Mouse (Mus musculus): ENCODE measurements around the gene Txndc5. TPM values are rescaled to one million over a fixed set of nuclear protein-coding genes. Genes with fewer than 3 reads are reported as not detected.

Txndc5 gene
- polyA plus RNA-seq, 1 experiment = 49.4 TPM

DNA sequence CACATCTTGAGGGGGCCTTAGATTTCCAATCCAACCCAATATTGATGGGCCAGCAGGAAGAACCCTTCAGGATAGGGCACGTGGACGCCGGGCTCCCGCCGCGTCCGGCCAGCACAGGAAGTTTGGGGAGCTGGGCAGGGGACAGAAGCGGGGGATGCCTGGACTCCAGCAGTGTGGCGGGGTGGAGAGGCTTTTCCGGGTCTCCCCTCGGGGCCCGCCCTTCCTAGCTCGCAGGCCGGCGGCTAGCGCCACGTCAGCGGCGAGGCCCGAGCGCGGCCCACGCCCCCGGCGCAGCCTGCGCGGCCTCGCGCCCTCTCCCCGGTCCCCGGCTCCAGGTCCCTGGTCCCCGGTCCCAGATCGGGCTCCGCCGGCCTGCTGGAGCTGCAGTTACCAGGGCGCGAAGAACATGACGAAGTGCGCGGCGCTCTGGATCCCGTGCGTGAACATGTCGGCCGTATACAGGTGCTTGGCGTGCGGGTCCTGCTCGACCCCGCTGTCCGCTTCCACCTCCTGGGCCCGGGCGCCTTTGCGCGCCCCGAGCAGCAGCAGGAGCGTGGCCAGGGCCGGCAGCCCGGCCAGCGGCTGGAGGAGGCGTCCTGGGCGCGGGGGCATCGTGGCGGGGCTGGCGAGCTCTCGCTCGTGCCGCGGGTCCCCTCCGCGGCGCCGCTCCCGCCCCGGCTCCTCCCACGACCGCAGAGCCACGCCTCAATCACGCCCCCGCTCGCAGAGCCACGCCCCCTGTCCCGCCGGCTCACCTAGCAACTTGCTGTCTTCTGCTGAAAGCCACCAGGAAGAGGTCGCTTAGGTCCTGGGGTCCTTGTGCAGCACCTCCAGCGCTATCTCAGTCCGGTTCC is 600 bp downstream of the Txndc5 start:
- Histone ChIP-seq H3K27ac (ENCODE audit: control insufficient read depth, insufficient read depth, low read length) (no peak overlapping the region), H3K36me3 (ENCODE audit: control insufficient read depth, insufficient read depth, low read length) (no peaks in the 10 kb centered on the region), H3K27me3 (ENCODE audit: control insufficient read depth, insufficient read depth, low read length) (no peaks in the 10 kb centered on the region), H3K4me1 (replicated peaks; ENCODE audit: control insufficient read depth, insufficient read depth, low read length) (peaks cover 10% of the 10 kb centered on the region; the same call in 1 of the 2 replicates), H3K4me3 (ENCODE audit: control insufficient read depth, insufficient read depth, low read length) (peak overlapping the region; percentile 83)
- WGBS = under 1% methylated on average over 86 of the region's 87 CpGs
- TF ChIP-seq POLR2A (IDR thresholded peaks at IDR 0.05; ENCODE audit: control insufficient read depth, extremely low read depth, insufficient read depth, low read length, poor library complexity) = no peak; the same call in 1 of the 2 replicates
- TF ChIP-seq CTCF (IDR thresholded peaks at IDR 0.05; ENCODE audit: borderline replicate concordance, control insufficient read depth, extremely low read depth, insufficient read depth, low read length, poor library complexity) = no peak
- peak; percentile 96 for DNase-seq

DNA sequence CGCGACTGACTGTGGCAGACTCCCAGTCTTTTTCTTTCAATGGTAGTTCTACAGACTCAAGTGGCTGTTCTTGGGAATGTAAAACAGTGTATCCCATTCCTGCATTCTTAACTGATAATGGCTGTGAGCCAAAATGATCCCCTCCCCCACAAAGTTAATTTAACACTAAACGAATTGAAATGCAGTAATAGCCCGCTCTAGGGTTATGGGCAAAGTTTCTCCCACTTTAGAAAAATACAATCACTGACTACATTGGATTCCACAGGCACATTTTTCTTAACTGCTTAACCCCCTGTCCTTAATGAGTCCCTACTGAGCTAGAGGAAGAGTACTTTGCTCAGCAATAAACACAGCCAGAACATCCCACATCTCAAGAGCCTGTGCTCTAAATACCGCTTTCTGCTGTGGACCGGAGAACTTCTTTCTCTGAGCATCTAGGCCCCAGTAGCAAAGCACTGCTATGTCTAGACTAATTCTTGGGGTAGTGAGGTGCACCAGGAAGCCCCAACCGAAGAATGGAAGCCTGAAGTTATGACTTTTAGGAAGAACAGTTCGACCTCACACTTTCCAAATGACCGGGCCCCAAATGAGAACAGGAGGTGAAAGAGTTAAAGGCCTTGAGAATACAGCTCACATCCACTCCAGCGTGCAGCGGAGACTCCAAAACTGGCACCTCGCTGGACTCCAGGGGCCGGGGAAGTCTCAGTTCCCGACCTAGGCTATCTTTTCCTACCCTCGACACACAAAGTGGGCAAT is 1.4 kb downstream of the Txndc5 start:
- DNase-seq = no peak
- TF ChIP-seq POLR2A (IDR thresholded peaks at IDR 0.05; ENCODE audit: control insufficient read depth, extremely low read depth, insufficient read depth, low read length, poor library complexity) (no peak), CTCF (IDR thresholded peaks at IDR 0.05; ENCODE audit: borderline replicate concordance, control insufficient read depth, extremely low read depth, insufficient read depth, low read length, poor library complexity) (no peak)
- 25% methylated on average over 15 of the region's 15 CpGs for WGBS

DNA sequence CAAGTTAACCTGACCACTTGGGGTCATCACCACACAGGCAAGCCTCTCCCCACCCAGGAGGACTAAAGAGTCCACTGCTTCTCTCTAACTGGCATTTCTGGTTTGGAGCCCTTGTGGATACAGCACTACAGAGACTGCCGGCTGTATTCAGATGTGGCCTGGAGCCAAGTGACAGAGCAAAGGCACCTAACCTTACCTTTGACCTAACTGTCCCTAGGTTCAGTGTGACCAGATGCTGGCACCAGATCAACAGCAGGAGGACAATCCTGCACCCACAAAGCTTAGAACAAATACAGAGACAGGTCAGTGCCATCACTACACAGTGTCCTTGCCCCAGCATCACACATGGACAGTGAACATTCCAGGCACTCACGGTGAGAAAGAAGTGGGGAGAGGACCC is 2.5 kb downstream of the Txndc5 start:
- Histone ChIP-seq H3K27ac (ENCODE audit: control insufficient read depth, insufficient read depth, low read length) (no peak overlapping the region), H3K36me3 (ENCODE audit: control insufficient read depth, insufficient read depth, low read length) (no peaks in the 10 kb centered on the region), H3K4me1 (replicated peaks; ENCODE audit: control insufficient read depth, insufficient read depth, low read length) (peaks cover 10% of the 10 kb centered on the region; the same call in 1 of the 2 replicates), H3K4me3 (ENCODE audit: control insufficient read depth, insufficient read depth, low read length) (no peak overlapping the region), H3K27me3 (ENCODE audit: control insufficient read depth, insufficient read depth, low read length) (no peaks in the 10 kb centered on the region)
- no peak for DNase-seq
- TF ChIP-seq CTCF (IDR thresholded peaks at IDR 0.05; ENCODE audit: borderline replicate concordance, control insufficient read depth, extremely low read depth, insufficient read depth, low read length, poor library complexity) (no peak), POLR2A (IDR thresholded peaks at IDR 0.05; ENCODE audit: control insufficient read depth, extremely low read depth, insufficient read depth, low read length, poor library complexity) (no peak)
- 93% methylated on average over 2 of the region's 2 CpGs for WGBS

More for the DNA sequence above, 1.4 kb downstream of the Txndc5 start:
- Histone ChIP-seq H3K4me3 (ENCODE audit: control insufficient read depth, insufficient read depth, low read length) (peak overlapping the region; percentile 83), H3K27ac (ENCODE audit: control insufficient read depth, insufficient read depth, low read length) (no peak overlapping the region), H3K36me3 (ENCODE audit: control insufficient read depth, insufficient read depth, low read length) (no peaks in the 10 kb centered on the region), H3K27me3 (ENCODE audit: control insufficient read depth, insufficient read depth, low read length) (no peaks in the 10 kb centered on the region), H3K4me1 (replicated peaks; ENCODE audit: control insufficient read depth, insufficient read depth, low read length) (peaks cover 10% of the 10 kb centered on the region; the same call in 1 of the 2 replicates)

DNA sequence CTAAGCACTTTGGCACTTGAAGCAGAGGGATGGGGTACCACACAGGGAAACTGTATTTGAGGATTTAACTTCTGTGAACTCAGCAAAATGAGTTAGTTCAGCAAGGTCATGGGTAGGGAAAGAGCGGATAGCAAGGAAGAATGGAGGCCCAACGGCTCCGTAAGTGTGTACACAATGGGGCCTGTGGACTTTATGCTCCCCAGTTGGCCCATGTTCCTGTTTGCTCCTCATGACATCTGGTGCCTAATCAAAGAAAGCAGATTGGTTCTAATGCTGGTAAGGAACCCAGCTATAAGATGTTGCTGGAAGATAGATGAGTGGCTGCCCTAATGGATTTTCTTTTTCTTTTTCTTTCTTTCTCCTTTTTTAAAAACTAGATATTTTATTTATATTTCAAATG is 3.4 kb downstream of the Txndc5 start:
- Histone ChIP-seq H3K27ac (ENCODE audit: control insufficient read depth, insufficient read depth, low read length) (no peak overlapping the region), H3K4me3 (ENCODE audit: control insufficient read depth, insufficient read depth, low read length) (no peak overlapping the region), H3K36me3 (ENCODE audit: control insufficient read depth, insufficient read depth, low read length) (no peaks in the 10 kb centered on the region; the same call in 1 of the 2 replicates), H3K27me3 (ENCODE audit: control insufficient read depth, insufficient read depth, low read length) (no peaks in the 10 kb centered on the region), H3K4me1 (replicated peaks; ENCODE audit: control insufficient read depth, insufficient read depth, low read length) (peaks cover 10% of the 10 kb centered on the region; the same call in 1 of the 2 replicates)
- no peak for TF ChIP-seq CTCF (IDR thresholded peaks at IDR 0.05; ENCODE audit: borderline replicate concordance, control insufficient read depth, extremely low read depth, insufficient read depth, low read length, poor library complexity)
- no peak for TF ChIP-seq POLR2A (IDR thresholded peaks at IDR 0.05; ENCODE audit: control insufficient read depth, extremely low read depth, insufficient read depth, low read length, poor library complexity)
- no peak for DNase-seq
- 100% methylated on average over 3 of the region's 3 CpGs for WGBS

DNA sequence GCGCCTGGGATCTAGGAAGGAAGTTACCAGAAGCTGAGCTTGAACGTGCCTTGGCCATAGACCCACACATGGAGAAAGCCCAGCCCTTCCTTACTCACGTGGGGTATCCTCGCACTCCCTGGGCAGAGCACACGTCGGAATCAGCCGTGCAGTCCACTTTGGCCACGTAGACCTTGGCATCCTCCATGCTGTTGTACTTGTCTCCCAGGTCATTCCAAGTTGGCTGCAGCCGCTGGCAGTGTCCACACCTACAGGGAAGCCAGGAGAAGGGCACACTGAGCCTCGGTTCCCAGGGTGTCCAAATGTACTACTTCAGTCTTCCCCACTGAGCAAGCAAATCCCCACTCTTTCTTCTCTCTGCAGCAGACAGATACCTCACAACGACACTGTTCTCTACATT is 5.4 kb downstream of the Txndc5 start:
- no peak overlapping the region for H3K27ac ChIP-seq (ENCODE audit: control insufficient read depth, insufficient read depth, low read length)
- H3K4me1 ChIP-seq (replicated peaks; ENCODE audit: control insufficient read depth, insufficient read depth, low read length) = peaks cover 4% of the 10 kb centered on the region; the same call in 1 of the 2 replicates
- DNase-seq = no peak
- 97% methylated on average over 11 of the region's 11 CpGs for WGBS
- TF ChIP-seq POLR2A (IDR thresholded peaks at IDR 0.05; ENCODE audit: control insufficient read depth, extremely low read depth, insufficient read depth, low read length, poor library complexity) (no peak), CTCF (IDR thresholded peaks at IDR 0.05; ENCODE audit: borderline replicate concordance, control insufficient read depth, extremely low read depth, insufficient read depth, low read length, poor library complexity) (no peak)
- H3K36me3 ChIP-seq (ENCODE audit: control insufficient read depth, insufficient read depth, low read length) = no peaks in the 10 kb centered on the region; the same call in 1 of the 2 replicates
- H3K4me3 ChIP-seq (ENCODE audit: control insufficient read depth, insufficient read depth, low read length) = no peak overlapping the region
- no peaks in the 10 kb centered on the region for H3K27me3 ChIP-seq (ENCODE audit: control insufficient read depth, insufficient read depth, low read length)

DNA sequence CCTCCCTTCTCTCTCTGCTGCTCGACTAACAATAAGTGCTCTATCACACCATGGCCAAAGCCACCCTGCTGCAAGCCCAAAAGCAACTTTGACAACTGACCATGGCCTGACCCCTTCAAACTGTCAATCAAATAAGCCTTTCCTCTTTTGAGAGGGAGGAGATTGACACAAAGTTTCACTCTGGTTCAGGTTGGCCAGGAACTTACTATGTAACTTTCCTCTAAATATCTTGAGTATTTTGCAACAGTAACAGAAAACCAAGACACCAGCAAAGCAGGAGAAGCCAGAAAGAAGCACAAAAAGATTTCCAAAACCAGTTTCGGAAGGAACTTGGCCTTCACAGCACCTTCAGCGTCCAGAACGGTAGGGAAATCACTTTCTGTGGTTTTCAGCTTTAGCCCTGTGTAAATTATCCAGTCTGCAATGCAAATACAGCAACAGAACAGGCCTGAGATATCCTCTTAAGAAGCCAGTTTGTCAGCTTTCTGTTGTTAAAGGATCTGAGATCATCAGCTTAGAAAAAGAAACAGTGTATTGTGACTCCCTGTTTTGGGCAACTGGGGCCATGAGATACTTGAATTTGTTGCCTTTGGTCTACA is 6.5 kb downstream of the Txndc5 start:
- WGBS = 77% methylated on average over 4 of the region's 4 CpGs
- Histone ChIP-seq H3K36me3 (ENCODE audit: control insufficient read depth, insufficient read depth, low read length) (peaks cover 7% of the 10 kb centered on the region), H3K4me3 (ENCODE audit: control insufficient read depth, insufficient read depth, low read length) (no peak overlapping the region), H3K4me1 (replicated peaks; ENCODE audit: control insufficient read depth, insufficient read depth, low read length) (no peaks in the 10 kb centered on the region), H3K27ac (ENCODE audit: control insufficient read depth, insufficient read depth, low read length) (no peak overlapping the region), H3K27me3 (ENCODE audit: control insufficient read depth, insufficient read depth, low read length) (no peaks in the 10 kb centered on the region)
- TF ChIP-seq CTCF (IDR thresholded peaks at IDR 0.05; ENCODE audit: borderline replicate concordance, control insufficient read depth, extremely low read depth, insufficient read depth, low read length, poor library complexity) = no peak
- no peak for TF ChIP-seq POLR2A (IDR thresholded peaks at IDR 0.05; ENCODE audit: control insufficient read depth, extremely low read depth, insufficient read depth, low read length, poor library complexity)
- DNase-seq = no peak

All from thymus, adult 2 months (tissue).